Mouse (Mus musculus) gastrocnemius, postnatal 14 days (tissue): ENCODE measurements around the gene Lrrn3. TPM values are rescaled to one million over a fixed set of nuclear protein-coding genes. Genes with fewer than 3 reads are reported as not detected.
A peak's percentile ranks its signal among the peaks of the same experiment; 100 is the strongest.

Source experiments
- DNase-seq: peaks from one replicate; pipeline ENCODE4 v3.0.0; 2021; ENCODE audit warnings: mixed read lengths
- intact Hi-C: fragments of 180-260 bp; cut with DNase I; formaldehyde crosslinking; loops from one replicate; pipeline ENCODE4 v1.15.1; 2025; ENCODE audit warnings: low total_unique reads
- total RNA-seq, 2 experiments: library from RNA; stranded (reverse); gene quantifications; 2 replicates each; pipeline ENCODE4 v1.2.3; 2021

The Lrrn3 gene
- total RNA-seq, 2 experiments from 2014 or later = 0.38 to 0.64 TPM

GRCm38 (mm10) chr12:41468374-41468991, 17.7 kb downstream of the Lrrn3 start:
- DNase-seq = no peak
- intact Hi-C loops = no loop called here

- peak; percentile 53 for DNase-seq
- intact Hi-C loops = no loop called here
Observed at GRCm38 (mm10) chr12:41438446-41438845, 47.8 kb downstream of the Lrrn3 start.

GRCm38 (mm10) chr12:41436206-41436985, 49.8 kb downstream of the Lrrn3 start:
- DNase-seq = no peak
- intact Hi-C loops = no loop called here

GRCm38 (mm10) chr12:41428806-41429205, 57.4 kb downstream of the Lrrn3 start:
- intact Hi-C loops = no loop called here

GRCm38 (mm10) chr12:41427464-41427863, 58.8 kb downstream of the Lrrn3 start:
- DNase-seq = no peak
- intact Hi-C loops = no loop called here

More at GRCm38 (mm10) chr12:41428806-41429205, 57.4 kb downstream of the Lrrn3 start:
- DNase-seq = no peak

- no peak for DNase-seq
- intact Hi-C loops = no loop called here
Observed at GRCm38 (mm10) chr12:41425101-41425679, 61.0 kb downstream of the Lrrn3 start.

- intact Hi-C loops = no loop called here
- no peak for DNase-seq
Observed at GRCm38 (mm10) chr12:41417961-41418360, 68.3 kb downstream of the Lrrn3 start.

- intact Hi-C loops = no loop called here
- DNase-seq = no peak
Observed at GRCm38 (mm10) chr12:41417099-41417498, 69.1 kb downstream of the Lrrn3 start.

GRCm38 (mm10) chr12:41416635-41417034, 69.6 kb downstream of the Lrrn3 start:
- DNase-seq = no peak

GRCm38 (mm10) chr12:41409431-41409830, 76.8 kb downstream of the Lrrn3 start:
- DNase-seq = no peak
- intact Hi-C loops = no loop called here

More at GRCm38 (mm10) chr12:41416635-41417034, 69.6 kb downstream of the Lrrn3 start:
- intact Hi-C loops = no loop called here

GRCm38 (mm10) chr12:41401923-41402322, 84.3 kb downstream of the Lrrn3 start:
- DNase-seq = no peak
- intact Hi-C loops = no loop called here
